Mouse (Mus musculus): ENCODE results near the gene Wnt3a. TPM values are rescaled to one million over a fixed set of nuclear protein-coding genes. Genes with fewer than 3 reads are reported as not detected.
A peak's percentile ranks its signal among the peaks of the same experiment; 100 is the strongest.

The Wnt3a gene
- polyA plus RNA-seq, 1 experiment from 2014 or later: 4.1 TPM

DNA sequence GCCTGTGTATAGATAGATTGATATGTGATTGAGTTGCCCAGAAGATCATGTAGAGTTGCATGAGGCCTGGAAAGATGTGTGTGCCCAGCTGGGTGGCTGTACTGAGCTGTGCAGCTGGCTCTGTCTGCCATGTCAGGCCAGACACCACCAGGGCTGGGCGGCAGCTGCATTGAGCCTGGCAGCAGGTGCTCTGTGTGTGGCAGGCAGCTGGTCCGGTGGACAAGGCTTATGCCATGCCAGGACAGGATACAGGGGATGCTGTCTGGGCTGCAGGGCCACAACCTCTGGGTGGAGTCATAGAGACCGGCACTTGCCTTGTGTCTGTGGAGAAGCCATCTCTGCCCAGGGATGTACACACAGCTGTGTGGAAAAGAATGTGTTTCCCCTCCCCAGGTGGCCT, 32.4 kb upstream of the Wnt3a start:
- ATAC-seq (ENCODE audit: low FRiP score): no peak
- no peak overlapping the region for H3K4me2 ChIP-seq
- no peak overlapping the region for H3K4me3 ChIP-seq
- H3K4me1 ChIP-seq (replicated peaks): 0 out of 2 replicates have a peak, but pooled peaks cover 4% of the 10 kb centered on the region
- H3K9me3 ChIP-seq: no peaks in the 10 kb centered on the region
- no peaks in the 10 kb centered on the region for H3K27me3 ChIP-seq
- H3K9ac ChIP-seq: no peak overlapping the region
- 67% methylated on average over 3 of the region's 3 CpGs for WGBS
- no peak overlapping the region for H3K27ac ChIP-seq
- no peaks in the 10 kb centered on the region for H3K36me3 ChIP-seq

DNA sequence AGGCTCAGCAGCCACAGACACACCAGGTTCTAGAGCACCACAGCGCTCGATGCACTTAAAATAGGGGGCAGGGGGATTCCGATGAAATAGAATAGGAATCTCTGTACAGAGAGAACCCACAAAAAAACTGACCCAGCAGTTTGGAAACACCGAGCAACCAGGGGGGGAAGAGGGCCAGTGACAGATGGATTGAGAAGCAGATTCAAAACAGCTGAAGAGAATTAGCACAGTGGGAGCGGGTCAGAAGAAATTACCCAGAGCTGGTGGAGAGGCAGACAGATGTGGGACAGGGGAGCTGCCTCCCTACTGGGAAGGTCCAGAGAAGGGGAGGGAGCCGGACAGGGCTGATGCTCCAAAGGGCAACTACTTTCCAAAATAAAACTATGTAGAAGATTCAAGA, 26.0 kb upstream of the Wnt3a start:
- H3K27me3 ChIP-seq: peaks cover 21% of the 10 kb centered on the region; the same call in 1 of the 2 replicates
- 73% methylated on average over 6 of the region's 6 CpGs for WGBS

DNA sequence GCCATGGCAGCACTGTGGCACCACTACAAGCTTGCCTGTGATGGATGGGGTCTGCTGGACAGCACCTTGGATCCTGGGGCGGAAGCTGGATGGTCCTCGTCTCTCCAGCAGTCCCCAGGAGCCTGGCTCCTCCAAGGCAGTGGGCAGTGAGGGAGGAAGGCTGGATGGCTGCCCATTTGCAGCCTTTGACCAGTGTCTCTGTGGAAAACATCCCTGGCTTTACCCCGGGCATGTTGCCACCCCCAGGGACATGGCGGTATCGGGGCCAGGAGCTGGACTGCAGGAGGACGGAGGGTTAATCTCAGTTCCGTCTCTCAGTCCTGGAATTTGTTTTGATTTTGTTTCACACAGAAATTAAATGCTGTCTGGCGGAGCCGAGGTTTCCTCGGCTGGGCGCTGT, 23.4 kb upstream of the Wnt3a start:
- no peaks in the 10 kb centered on the region for H3K36me3 ChIP-seq
- no peak for ATAC-seq (ENCODE audit: low FRiP score)
- H3K4me3 ChIP-seq: no peak overlapping the region
- no peak overlapping the region for H3K9ac ChIP-seq
- WGBS: 68% methylated on average over 11 of the region's 11 CpGs
- H3K27ac ChIP-seq: no peak overlapping the region
- H3K4me1 ChIP-seq (replicated peaks): peaks cover 42% of the 10 kb centered on the region
- H3K9me3 ChIP-seq: no peaks in the 10 kb centered on the region
- peaks cover 44% of the 10 kb centered on the region for H3K27me3 ChIP-seq
- no peak overlapping the region for H3K4me2 ChIP-seq

More for the DNA sequence above, 26.0 kb upstream of the Wnt3a start:
- ATAC-seq (ENCODE audit: low FRiP score): no peak
- no peaks in the 10 kb centered on the region for H3K9me3 ChIP-seq
- no peak overlapping the region for H3K9ac ChIP-seq
- no peak overlapping the region for H3K4me3 ChIP-seq
- H3K4me2 ChIP-seq: no peak overlapping the region
- no peak overlapping the region for H3K27ac ChIP-seq
- peaks cover 30% of the 10 kb centered on the region for H3K4me1 ChIP-seq (replicated peaks)
- H3K36me3 ChIP-seq: no peaks in the 10 kb centered on the region

GRCm38 (mm10) chr11:59313029-59313811, 22.7 kb upstream of the Wnt3a start:
- Histone ChIP-seq H3K4me1 (replicated peaks) (peaks cover 49% of the 10 kb centered on the region), H3K4me3 (no peak overlapping the region), H3K36me3 (no peaks in the 10 kb centered on the region), H3K9ac (peak overlapping the region; percentile 24; the same call in 1 of the 2 replicates), H3K27ac (no peak overlapping the region), H3K9me3 (no peaks in the 10 kb centered on the region), H3K4me2 (no peak overlapping the region), H3K27me3 (peaks cover 51% of the 10 kb centered on the region)
- no peak for ATAC-seq (ENCODE audit: low FRiP score)
- 64% methylated on average over 17 of the region's 17 CpGs for WGBS

- Histone ChIP-seq H3K4me2 (no peak overlapping the region), H3K4me1 (replicated peaks) (peaks cover 56% of the 10 kb centered on the region)
These were observed 21.9 kb upstream of the Wnt3a start for GRCm38 (mm10) chr11:59312501-59312900.

DNA sequence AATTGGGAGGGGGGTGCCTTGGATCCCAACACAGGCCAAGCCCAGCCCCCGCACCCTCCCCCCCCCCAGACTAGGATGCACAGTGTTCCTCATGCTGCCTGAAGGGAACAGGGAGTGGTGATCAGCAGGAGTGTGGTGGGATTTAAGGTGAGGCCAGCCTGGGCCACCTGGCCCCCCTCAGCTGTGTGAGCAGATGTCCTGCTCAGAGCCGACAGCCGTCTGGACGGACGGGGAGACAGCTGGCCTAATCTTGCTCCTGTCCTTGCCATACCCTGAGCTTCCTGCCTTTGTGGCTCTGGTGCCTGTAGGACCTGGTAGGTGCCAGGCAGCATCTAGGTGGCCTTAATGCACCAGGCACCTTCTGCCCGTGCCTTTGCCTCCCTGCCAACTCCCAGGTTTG, 21.5 kb upstream of the Wnt3a start:
- peaks cover 62% of the 10 kb centered on the region for H3K27me3 ChIP-seq
- H3K9me3 ChIP-seq: no peaks in the 10 kb centered on the region
- H3K4me2 ChIP-seq: no peak overlapping the region
- WGBS: 54% methylated on average over 6 of the region's 6 CpGs
- H3K9ac ChIP-seq: no peak overlapping the region
- no peak overlapping the region for H3K27ac ChIP-seq
- H3K4me3 ChIP-seq: no peak overlapping the region
- peaks cover 60% of the 10 kb centered on the region for H3K4me1 ChIP-seq (replicated peaks)
- H3K36me3 ChIP-seq: no peaks in the 10 kb centered on the region
- ATAC-seq (ENCODE audit: low FRiP score): no peak

More at GRCm38 (mm10) chr11:59312501-59312900, 21.9 kb upstream of the Wnt3a start:
- WGBS: 56% methylated on average over 8 of the region's 8 CpGs
- ATAC-seq (ENCODE audit: low FRiP score): no peak
- Histone ChIP-seq H3K36me3 (no peaks in the 10 kb centered on the region), H3K27ac (no peak overlapping the region), H3K27me3 (peaks cover 58% of the 10 kb centered on the region), H3K9me3 (no peaks in the 10 kb centered on the region), H3K9ac (no peak overlapping the region), H3K4me3 (no peak overlapping the region)

DNA sequence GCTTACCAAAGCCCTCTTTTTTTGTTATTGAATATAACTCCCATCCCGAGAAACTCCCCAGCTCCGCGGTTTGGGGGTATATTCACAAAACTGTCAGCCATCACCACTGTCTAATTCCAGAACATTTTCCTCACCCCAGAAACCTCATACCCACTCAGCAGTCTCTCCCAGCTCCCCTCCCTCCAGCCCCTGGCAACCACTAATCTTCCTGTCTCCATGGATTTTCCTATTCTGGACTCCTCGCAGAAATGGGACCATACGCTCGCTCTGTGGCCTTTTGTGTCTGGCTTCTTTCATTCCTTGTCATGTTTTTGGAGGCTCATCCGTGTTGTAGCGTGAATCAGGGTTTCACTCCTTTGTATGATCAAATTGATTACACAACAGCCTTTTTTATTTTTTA, 19.4 kb upstream of the Wnt3a start:
- no peak overlapping the region for H3K4me2 ChIP-seq
- peaks cover 80% of the 10 kb centered on the region for H3K4me1 ChIP-seq (replicated peaks)
- H3K4me3 ChIP-seq: no peak overlapping the region
- no peaks in the 10 kb centered on the region for H3K36me3 ChIP-seq
- H3K9ac ChIP-seq: no peak overlapping the region
- WGBS: 33% methylated on average over 8 of the region's 8 CpGs
- H3K27ac ChIP-seq: peak overlapping the region; percentile 58; the same call in 1 of the 2 replicates
- H3K9me3 ChIP-seq: no peaks in the 10 kb centered on the region
- no peak for ATAC-seq (ENCODE audit: low FRiP score)
- H3K27me3 ChIP-seq: peaks cover 83% of the 10 kb centered on the region

DNA sequence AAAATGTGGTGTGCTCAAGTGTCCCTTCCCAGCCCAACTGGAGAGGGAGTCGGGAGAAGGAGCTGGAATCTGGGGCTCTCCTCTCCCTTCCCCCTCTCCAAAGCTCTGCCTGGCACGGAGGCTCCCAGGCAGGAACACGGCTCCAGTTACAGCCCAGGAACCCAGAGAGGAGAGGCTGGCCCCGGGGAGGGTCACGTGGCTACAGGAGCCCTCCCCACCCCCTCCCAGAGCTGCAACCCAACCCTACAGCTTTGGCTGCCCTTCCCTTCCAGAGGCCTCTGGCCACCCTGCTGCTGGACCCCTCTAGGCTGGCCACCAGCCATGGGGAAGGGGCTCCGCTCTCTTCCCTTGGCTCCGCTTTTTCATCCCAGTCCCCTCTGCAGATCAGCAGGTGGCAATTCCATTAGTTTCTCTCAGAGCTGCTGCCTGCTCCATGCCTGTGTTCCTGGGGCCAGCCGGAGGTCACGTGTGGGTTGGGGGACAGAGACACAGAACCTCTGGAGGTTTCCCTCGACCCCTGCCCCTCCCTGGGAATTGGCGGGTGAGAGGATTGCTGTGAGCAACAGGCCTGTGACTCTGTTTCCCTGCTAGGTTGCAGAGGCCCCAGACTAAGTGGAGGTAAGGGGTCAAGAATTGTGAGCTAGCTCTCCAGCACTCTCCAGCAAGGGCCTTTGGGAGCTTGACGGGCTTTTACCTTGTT, 18.7 kb upstream of the Wnt3a start:
- peak overlapping the region; percentile 57; the same call in 1 of the 2 replicates for H3K4me3 ChIP-seq

DNA sequence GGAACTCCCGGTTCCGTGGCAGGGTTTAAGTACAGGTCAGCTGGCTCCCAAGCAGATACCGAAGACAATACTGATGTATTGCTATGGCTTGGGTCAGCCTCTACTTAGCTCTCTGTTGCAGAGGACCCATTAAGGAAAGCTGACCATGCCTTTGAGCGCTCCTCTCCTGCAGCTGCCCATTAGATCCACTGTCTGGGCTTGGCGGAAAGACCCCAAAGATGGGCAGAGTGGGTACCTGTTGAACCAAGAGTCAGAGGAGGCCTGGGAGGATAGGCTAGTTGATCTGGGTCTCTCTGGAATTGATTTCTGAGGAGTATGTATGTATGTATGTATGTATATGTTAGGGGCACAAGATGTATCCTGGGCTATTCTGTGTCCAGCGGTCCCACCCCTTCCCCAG, 18.1 kb upstream of the Wnt3a start:
- peak overlapping the region; percentile 58; the same call in 1 of the 2 replicates for H3K27ac ChIP-seq
- H3K9ac ChIP-seq: peak overlapping the region; percentile 49; the same call in 1 of the 2 replicates

More for the DNA sequence above, 18.7 kb upstream of the Wnt3a start:
- Histone ChIP-seq H3K27ac (peak overlapping the region; percentile 58), H3K9ac (peak overlapping the region; percentile 29; the same call in 1 of the 2 replicates), H3K27me3 (peaks cover 84% of the 10 kb centered on the region), H3K4me1 (replicated peaks) (peaks cover 77% of the 10 kb centered on the region), H3K4me2 (peak overlapping the region; percentile 86), H3K9me3 (no peaks in the 10 kb centered on the region), H3K36me3 (no peaks in the 10 kb centered on the region)
- WGBS: 7% methylated on average over 11 of the region's 12 CpGs
- 0 out of 2 replicates have a peak, but pooled peaks have one; percentile 25 for ATAC-seq (ENCODE audit: low FRiP score)

GRCm38 (mm10) chr11:59308164-59308542, 17.6 kb upstream of the Wnt3a start:
- Histone ChIP-seq H3K4me2 (peak overlapping the region; percentile 86), H3K9ac (peak overlapping the region; percentile 49), H3K27ac (peak overlapping the region; percentile 58; the same call in 1 of the 2 replicates), H3K4me3 (peak overlapping the region; percentile 57), H3K9me3 (no peaks in the 10 kb centered on the region), H3K36me3 (no peaks in the 10 kb centered on the region), H3K4me1 (replicated peaks) (peaks cover 66% of the 10 kb centered on the region), H3K27me3 (peaks cover 91% of the 10 kb centered on the region)
- 28% methylated on average over 12 of the region's 12 CpGs for WGBS
- ATAC-seq (ENCODE audit: low FRiP score): no peak

More for the DNA sequence above, 18.1 kb upstream of the Wnt3a start:
- peak overlapping the region; percentile 86 for H3K4me2 ChIP-seq
- peak overlapping the region; percentile 57 for H3K4me3 ChIP-seq
- no peak for ATAC-seq (ENCODE audit: low FRiP score)
- peaks cover 90% of the 10 kb centered on the region for H3K27me3 ChIP-seq
- no peaks in the 10 kb centered on the region for H3K36me3 ChIP-seq
- H3K4me1 ChIP-seq (replicated peaks): peaks cover 71% of the 10 kb centered on the region
- H3K9me3 ChIP-seq: no peaks in the 10 kb centered on the region
- WGBS: 43% methylated on average over 6 of the region's 6 CpGs

GRCm38 (mm10) chr11:59307422-59308163, 17.0 kb upstream of the Wnt3a start:
- H3K27me3 ChIP-seq: peaks cover 91% of the 10 kb centered on the region
- peaks cover 60% of the 10 kb centered on the region for H3K4me1 ChIP-seq (replicated peaks)
- 1% methylated on average over 45 of the region's 45 CpGs for WGBS
- H3K9ac ChIP-seq: peak overlapping the region; percentile 76; the same call in 1 of the 2 replicates
- no peaks in the 10 kb centered on the region for H3K36me3 ChIP-seq
- ATAC-seq (ENCODE audit: low FRiP score): no peak
- H3K9me3 ChIP-seq: no peaks in the 10 kb centered on the region
- H3K27ac ChIP-seq: no peak overlapping the region
- H3K4me3 ChIP-seq: peak overlapping the region; percentile 57
- H3K4me2 ChIP-seq: peak overlapping the region; percentile 86

All from hindbrain, embryonic 13.5 days (tissue).